Mouse (Mus musculus): ENCODE results near the gene Ccnyl1. TPM values are rescaled to one million over a fixed set of nuclear protein-coding genes. Genes with fewer than 3 reads are reported as not detected.
A peak's percentile ranks its signal among the peaks of the same experiment; 100 is the strongest.
"Not testable (repeated sequence)": the region's sequence is repeated elsewhere in the genome, so short reads cannot be mapped to it uniquely, and the experiment has no call there.

The Ccnyl1 gene
- polyA plus RNA-seq (2011; ENCODE audit: insufficient read depth, insufficient read length, low read depth, missing spikeins), result 29.2 and 31.6 TPM in 2 replicates

DNA sequence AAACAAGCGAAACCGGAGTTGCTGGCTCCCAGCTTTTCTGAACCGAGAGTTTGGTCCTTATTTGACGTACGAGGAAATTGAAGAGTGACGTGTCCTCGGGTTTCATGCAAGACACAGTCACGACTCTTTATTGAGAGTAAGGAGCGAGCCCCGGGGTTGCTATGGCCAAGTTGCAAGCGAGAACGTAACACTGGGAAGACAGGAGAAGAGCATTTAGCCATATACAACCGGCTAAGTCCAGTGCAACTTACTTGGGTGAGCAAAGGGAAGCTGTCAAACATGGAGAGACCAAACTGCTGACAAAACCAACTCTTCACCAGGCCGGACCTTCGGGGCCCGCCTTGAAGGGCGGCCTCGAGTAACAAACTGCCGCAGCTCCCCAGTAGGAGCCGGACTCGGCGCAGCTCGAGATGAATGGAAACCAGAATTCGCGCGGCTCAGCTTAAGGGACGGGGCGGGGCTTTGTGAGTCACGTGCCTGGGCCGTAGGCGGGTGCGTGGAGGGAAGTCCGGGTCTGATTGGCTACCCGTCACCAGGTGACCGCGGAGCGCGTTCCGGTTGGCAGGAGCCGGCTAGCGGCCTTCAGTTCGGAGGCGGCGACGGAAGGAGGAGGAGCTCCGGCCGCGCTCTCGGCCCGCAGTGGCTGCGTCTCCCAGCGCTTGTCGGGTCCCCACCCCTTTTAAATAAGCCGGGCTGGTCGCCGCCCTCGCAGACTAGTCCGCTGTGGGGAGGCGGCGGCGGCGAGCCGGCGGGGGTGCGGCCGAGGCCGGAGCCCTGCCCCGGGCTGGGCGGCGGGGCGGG lies at the start of gene Ccnyl1:
Ccnyl1 (plus strand) TSS at position 243 of the 801 bp plus-strand sequence.
- H3K36me3 ChIP-seq (ENCODE audit: control insufficient read depth, insufficient read depth, low read length, poor library complexity, severe bottlenecking), result no peaks in the 10 kb centered on the region; the same call in 1 of the 2 replicates
- H3K4me3 ChIP-seq (ENCODE audit: low read depth, low read length), result peak within 1 kb of the TSS; percentile 91
- H3K9ac ChIP-seq (ENCODE audit: low read depth, poor library complexity, severe bottlenecking), result peak within 1 kb of the TSS; percentile 95
- peaks cover 3% of the 10 kb centered on the region for H3K4me1 ChIP-seq (ENCODE audit: control insufficient read depth, insufficient read depth, low read length)
- H3K27ac ChIP-seq (ENCODE audit: insufficient read depth, low read length), result 0 out of 2 replicates have a peak within 1 kb of the TSS, but pooled peaks have one; percentile 13
- H3K27me3 ChIP-seq (ENCODE audit: control insufficient read depth, insufficient read depth, low read length, poor library complexity, severe bottlenecking), result no peaks in the 10 kb centered on the region
- no peaks in the 10 kb centered on the region for H3K9me3 ChIP-seq (replicated peaks; ENCODE audit: control insufficient read depth, insufficient read depth, low read length, poor library complexity, severe bottlenecking)
- TF ChIP-seq EP300 (IDR thresholded peaks at IDR 0.05; ENCODE audit: insufficient read depth, low read depth, low read length) (no peak), CTCF (IDR thresholded peaks at IDR 0.05; ENCODE audit: low read depth, low read length) (no peak), POLR2A (IDR thresholded peaks at IDR 0.05; ENCODE audit: insufficient read depth, low read length) (peak; percentile 79)

DNA sequence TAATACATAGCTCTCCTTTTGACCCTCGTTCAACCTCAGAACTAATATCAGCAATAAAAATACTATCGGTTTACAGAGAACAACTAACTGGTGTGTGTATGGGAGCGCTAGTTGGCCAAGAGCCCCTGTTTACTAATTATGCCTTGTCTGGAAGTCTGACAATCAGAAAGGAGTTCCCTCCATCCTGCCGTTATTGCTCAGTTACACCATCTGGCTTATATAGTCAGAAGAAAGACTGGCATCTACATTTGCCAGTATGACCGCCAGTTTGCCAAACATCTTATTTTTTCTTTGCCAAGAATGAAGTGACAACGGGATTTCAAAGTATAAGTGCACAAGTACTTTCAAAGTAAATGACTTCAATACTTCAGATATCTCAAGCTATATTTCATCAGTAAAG lies 49.2 kb upstream of the Ccnyl1 start:
- Histone ChIP-seq H3K9me3 (replicated peaks; ENCODE audit: control insufficient read depth, insufficient read depth, low read length, poor library complexity, severe bottlenecking) (no peaks in the 10 kb centered on the region), H3K4me3 (ENCODE audit: low read depth, low read length) (no peak overlapping the region), H3K9ac (ENCODE audit: low read depth, poor library complexity, severe bottlenecking) (no peak overlapping the region), H3K36me3 (ENCODE audit: control insufficient read depth, insufficient read depth, low read length, poor library complexity, severe bottlenecking) (no peaks in the 10 kb centered on the region), H3K4me1 (ENCODE audit: control insufficient read depth, insufficient read depth, low read length) (no peaks in the 10 kb centered on the region), H3K27ac (ENCODE audit: insufficient read depth, low read length) (no peak overlapping the region), H3K27me3 (ENCODE audit: control insufficient read depth, insufficient read depth, low read length, poor library complexity, severe bottlenecking) (no peaks in the 10 kb centered on the region)
- TF ChIP-seq POLR2A (IDR thresholded peaks at IDR 0.05; ENCODE audit: insufficient read depth, low read length), result no peak
- TF ChIP-seq CTCF (IDR thresholded peaks at IDR 0.05; ENCODE audit: low read depth, low read length), result no peak

DNA sequence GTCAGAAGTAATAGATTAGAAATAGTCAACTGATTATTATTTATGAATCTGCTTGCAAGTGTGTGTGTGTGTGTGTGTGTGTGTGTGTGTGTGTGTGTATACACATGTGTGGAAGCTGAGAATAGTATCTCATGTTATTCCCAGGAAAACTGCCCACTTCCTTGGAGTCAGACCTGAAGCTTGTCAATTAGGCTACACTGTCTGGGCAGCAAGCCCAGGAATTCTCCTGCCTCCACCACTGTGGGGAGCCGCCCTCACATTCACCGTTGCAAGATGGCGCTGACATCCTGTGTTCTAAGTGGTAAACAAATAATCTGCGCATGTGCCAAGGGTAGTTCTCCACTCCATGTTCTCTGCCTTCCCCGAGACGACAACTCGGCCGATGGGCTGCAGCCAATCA lies 47.7 kb upstream of the Ccnyl1 start:
- not testable (repeated sequence) for H3K4me1 ChIP-seq (ENCODE audit: control insufficient read depth, insufficient read depth, low read length); H3K4me3 ChIP-seq (ENCODE audit: low read depth, low read length); H3K27me3 ChIP-seq (ENCODE audit: control insufficient read depth, insufficient read depth, low read length, poor library complexity, severe bottlenecking); H3K36me3 ChIP-seq (ENCODE audit: control insufficient read depth, insufficient read depth, low read length, poor library complexity, severe bottlenecking); H3K9me3 ChIP-seq (replicated peaks; ENCODE audit: control insufficient read depth, insufficient read depth, low read length, poor library complexity, severe bottlenecking); H3K9ac ChIP-seq (ENCODE audit: low read depth, poor library complexity, severe bottlenecking); H3K27ac ChIP-seq (ENCODE audit: insufficient read depth, low read length)

DNA sequence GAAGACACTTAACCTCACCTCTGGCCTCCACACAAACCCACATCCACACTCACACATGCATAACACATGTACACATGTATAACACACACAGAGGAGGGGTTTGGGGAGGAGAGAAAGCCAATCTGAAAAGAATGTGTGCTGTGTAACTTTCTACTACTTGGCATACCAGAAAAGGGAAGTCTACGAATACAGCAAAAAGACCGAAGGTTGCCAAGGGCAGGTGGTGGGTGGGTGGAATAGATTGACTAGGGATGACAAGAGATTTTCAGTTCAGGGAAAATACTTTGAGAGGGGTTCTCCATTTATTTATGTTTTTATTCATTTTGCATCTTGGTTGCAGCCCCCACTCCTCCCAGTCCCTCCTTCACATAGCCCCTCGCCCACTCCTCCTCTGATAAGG lies 45.7 kb upstream of the Ccnyl1 start:
- no peak overlapping the region for H3K4me3 ChIP-seq (ENCODE audit: low read depth, low read length)
- no peaks in the 10 kb centered on the region for H3K9me3 ChIP-seq (replicated peaks; ENCODE audit: control insufficient read depth, insufficient read depth, low read length, poor library complexity, severe bottlenecking)
- H3K27ac ChIP-seq (ENCODE audit: insufficient read depth, low read length), result no peak overlapping the region
- H3K36me3 ChIP-seq (ENCODE audit: control insufficient read depth, insufficient read depth, low read length, poor library complexity, severe bottlenecking), result no peaks in the 10 kb centered on the region
- H3K9ac ChIP-seq (ENCODE audit: low read depth, poor library complexity, severe bottlenecking), result no peak overlapping the region
- no peak for TF ChIP-seq POLR2A (IDR thresholded peaks at IDR 0.05; ENCODE audit: insufficient read depth, low read length)
- TF ChIP-seq CTCF (IDR thresholded peaks at IDR 0.05; ENCODE audit: low read depth, low read length), result no peak
- no peak for TF ChIP-seq EP300 (IDR thresholded peaks at IDR 0.05; ENCODE audit: insufficient read depth, low read depth, low read length)
- no peaks in the 10 kb centered on the region for H3K4me1 ChIP-seq (ENCODE audit: control insufficient read depth, insufficient read depth, low read length)
- no peaks in the 10 kb centered on the region for H3K27me3 ChIP-seq (ENCODE audit: control insufficient read depth, insufficient read depth, low read length, poor library complexity, severe bottlenecking)

DNA sequence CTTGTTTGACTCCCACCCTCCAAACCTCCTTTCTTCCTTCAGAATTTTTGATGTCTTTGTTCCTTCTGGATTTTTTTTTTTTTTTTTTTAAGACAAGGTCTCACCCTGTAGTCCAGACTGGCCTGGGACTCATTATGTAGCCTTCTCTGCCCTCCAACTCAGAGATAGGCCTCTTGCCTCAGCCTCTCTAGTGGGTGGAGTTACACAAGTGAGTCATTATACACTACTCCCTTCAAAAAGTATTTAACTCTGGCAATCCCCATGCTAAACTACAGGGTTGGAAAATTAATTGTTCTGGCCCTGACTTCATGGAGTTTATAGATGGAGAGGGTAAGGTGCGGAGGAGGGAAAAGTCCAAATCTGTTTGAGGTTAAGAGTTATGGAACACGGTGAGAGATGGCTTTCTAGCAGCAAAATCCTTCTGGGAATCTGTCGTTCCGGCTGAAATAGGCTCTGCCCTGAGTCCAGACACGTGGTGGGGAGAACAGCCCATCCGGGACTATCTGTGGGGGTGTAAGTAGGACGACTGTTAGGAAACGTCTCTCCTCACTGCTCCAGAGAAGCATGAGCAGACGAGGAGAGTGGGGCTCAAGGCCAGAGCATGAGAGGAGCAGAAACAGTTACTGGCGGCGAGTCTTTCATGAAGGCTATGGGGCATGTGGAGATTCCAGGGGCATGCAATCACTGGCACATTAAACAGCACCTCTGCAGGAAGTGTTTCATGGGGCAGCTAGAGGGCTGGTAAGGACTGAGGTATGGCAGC lies 40.7 kb upstream of the Ccnyl1 start:
- Histone ChIP-seq H3K9ac (ENCODE audit: low read depth, poor library complexity, severe bottlenecking) (no peak overlapping the region), H3K36me3 (ENCODE audit: control insufficient read depth, insufficient read depth, low read length, poor library complexity, severe bottlenecking) (no peaks in the 10 kb centered on the region), H3K9me3 (replicated peaks; ENCODE audit: control insufficient read depth, insufficient read depth, low read length, poor library complexity, severe bottlenecking) (no peaks in the 10 kb centered on the region), H3K27me3 (ENCODE audit: control insufficient read depth, insufficient read depth, low read length, poor library complexity, severe bottlenecking) (no peaks in the 10 kb centered on the region), H3K27ac (ENCODE audit: insufficient read depth, low read length) (no peak overlapping the region), H3K4me1 (ENCODE audit: control insufficient read depth, insufficient read depth, low read length) (no peaks in the 10 kb centered on the region), H3K4me3 (ENCODE audit: low read depth, low read length) (no peak overlapping the region)
- TF ChIP-seq POLR2A (IDR thresholded peaks at IDR 0.05; ENCODE audit: insufficient read depth, low read length) (no peak), EP300 (IDR thresholded peaks at IDR 0.05; ENCODE audit: insufficient read depth, low read depth, low read length) (no peak), CTCF (IDR thresholded peaks at IDR 0.05; ENCODE audit: low read depth, low read length) (no peak)

DNA sequence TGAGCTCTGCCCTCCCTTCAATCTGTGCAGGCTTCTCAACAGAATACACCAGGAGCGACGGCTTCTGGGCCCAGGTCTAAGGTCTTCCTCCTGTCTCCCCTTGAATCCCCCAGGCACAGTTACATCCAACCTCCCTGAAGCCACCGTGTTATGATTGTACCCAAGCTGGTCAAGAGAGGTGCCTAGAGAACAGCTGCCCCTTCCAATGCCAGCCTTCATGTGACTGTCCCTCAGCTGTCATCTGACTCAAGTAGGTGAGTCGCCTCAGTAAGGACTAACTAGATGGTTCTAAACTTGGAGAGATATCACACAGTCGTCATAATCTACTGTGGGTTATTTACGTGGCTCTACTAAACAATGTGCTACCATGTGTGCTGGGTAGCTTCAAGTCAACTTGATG lies 36.6 kb upstream of the Ccnyl1 start:
- Histone ChIP-seq H3K36me3 (ENCODE audit: control insufficient read depth, insufficient read depth, low read length, poor library complexity, severe bottlenecking) (no peaks in the 10 kb centered on the region), H3K27me3 (ENCODE audit: control insufficient read depth, insufficient read depth, low read length, poor library complexity, severe bottlenecking) (no peaks in the 10 kb centered on the region), H3K9ac (ENCODE audit: low read depth, poor library complexity, severe bottlenecking) (no peak overlapping the region), H3K4me1 (ENCODE audit: control insufficient read depth, insufficient read depth, low read length) (no peaks in the 10 kb centered on the region), H3K9me3 (replicated peaks; ENCODE audit: control insufficient read depth, insufficient read depth, low read length, poor library complexity, severe bottlenecking) (no peaks in the 10 kb centered on the region), H3K27ac (ENCODE audit: insufficient read depth, low read length) (no peak overlapping the region), H3K4me3 (ENCODE audit: low read depth, low read length) (no peak overlapping the region)
- TF ChIP-seq EP300 (IDR thresholded peaks at IDR 0.05; ENCODE audit: insufficient read depth, low read depth, low read length), result no peak
- no peak for TF ChIP-seq CTCF (IDR thresholded peaks at IDR 0.05; ENCODE audit: low read depth, low read length)
- no peak for TF ChIP-seq POLR2A (IDR thresholded peaks at IDR 0.05; ENCODE audit: insufficient read depth, low read length)

Measured in ES-Bruce4 (cell line).